10 mouse cellular contexts compared by ENCODE assay signal in genomic region chr14:54228501-54228900, GRCm38 (mm10). TPM values are rescaled to one million over a fixed set of nuclear protein-coding genes. Genes with fewer than 3 reads are reported as not detected.
DNase-seq lines count a peak whose midpoint lies in the region; ATAC-seq and TF ChIP-seq lines count a peak whose summit lies in the region.
"Had no signal": no experiment of that assay in that cellular context is flagged by ENCODE, and none has a peak within 500 bp of the region (broad histone marks: within the 10 kb centered on the region; RNA-seq: fewer than 3 reads in every experiment).

No protein-coding gene starts in this region.

- no peaks in the 10 kb centered on the region for H3K27me3 ChIP-seq in heart, embryonic 13.5 days (replicated peaks)
- H3K27me3 ChIP-seq in CH12.LX (replicated peaks): no peaks in the 10 kb centered on the region
- H3K27me3 ChIP-seq in forebrain, embryonic 14.5 days (replicated peaks; ENCODE audit: control insufficient read depth, insufficient read depth, low read length): no peaks in the 10 kb centered on the region
- no peaks in the 10 kb centered on the region for H3K27me3 ChIP-seq in liver, embryonic 14.5 days (ENCODE audit: control insufficient read depth, insufficient read depth, low read length)

- dilution Hi-C loops in CH12.LX (cut with MboI; ENCODE audit: extremely low pct_ligation_motif_present, extremely low pct_unique_long_range_greater_than_20kb, low sequenced_read_pairs): no loop called here

- DNase-seq in heart, postnatal 4 days: no peak
- DNase-seq in CH12.LX (ENCODE audit: extremely low read depth): no peak
- DNase-seq in forebrain, embryonic 14.5 days (ENCODE audit: low spot score): no peak
- DNase-seq in liver, embryonic 14.5 days (ENCODE audit: low read depth in 3 of 3, low spot score in 3 of 3): no peak
- no peak for DNase-seq in ovary, adult 18-20 months (ENCODE audit: low spot score)
- no peak for DNase-seq in kidney, adult 8-10 months
- no peak for DNase-seq in left cerebral cortex, adult 9 months (ENCODE audit: low spot score in 2 of 2)

- TF ChIP-seq CTCF in CH12.LX (conservative IDR thresholded peaks at IDR 0.05 in 1 of 2, IDR thresholded peaks at IDR 0.05 in 1 of 2; ENCODE audit: low read depth in 2 of 2, low read length in 2 of 2): no peak
- no peak for TF ChIP-seq CTCF in liver, embryonic 14.5 days (IDR thresholded peaks at IDR 0.05; ENCODE audit: low read depth)

- peaks cover 68% of the 10 kb centered on the region for H3K4me1 ChIP-seq in heart, embryonic 13.5 days
- H3K4me1 ChIP-seq in CH12.LX (ENCODE audit: control insufficient read depth in 1 of 2, insufficient read depth in 2 of 2): peaks cover 29 to 91% of the 10 kb centered on the region in 2 experiments
- peaks cover 14% of the 10 kb centered on the region for H3K4me1 ChIP-seq in forebrain, embryonic 14.5 days (ENCODE audit: control insufficient read depth, insufficient read depth, low read length)
- peaks cover 10 to 37% of the 10 kb centered on the region in 2 experiments for H3K4me1 ChIP-seq in liver, embryonic 14.5 days (replicated peaks; ENCODE audit: control insufficient read depth in 2 of 2, insufficient read depth in 2 of 2, low read length in 1 of 2)

- H3K4me2 ChIP-seq in heart, embryonic 13.5 days: peak overlapping the region; percentile 70
- H3K4me2 ChIP-seq in CH12.LX (ENCODE audit: insufficient read depth, low read depth, poor library complexity, severe bottlenecking): peak overlapping the region; percentile 85
- peak overlapping the region; percentile 62 for H3K4me2 ChIP-seq in forebrain, embryonic 14.5 days (ENCODE audit: low read length)
- H3K4me2 ChIP-seq in liver, embryonic 14.5 days (ENCODE audit: low read depth): peak overlapping the region; percentile 82

- no peak for TF ChIP-seq POLR2A in CH12.LX (IDR thresholded peaks at IDR 0.05; ENCODE audit: low read depth, low read length)

- no peak for ATAC-seq in heart, embryonic 13.5 days (ENCODE audit: extremely low read depth, insufficient number of reproducible peaks, low FRiP score, low TSS enrichment)
- ATAC-seq in forebrain, embryonic 14.5 days: peak; percentile 30
- ATAC-seq in liver, embryonic 14.5 days (ENCODE audit: insufficient read depth): no peak

- H3K27ac ChIP-seq in heart, embryonic 13.5 days (replicated peaks): no peak overlapping the region
- peak overlapping the region; percentile 85 for H3K27ac ChIP-seq in CH12.LX (ENCODE audit: insufficient read depth, low read depth)
- H3K27ac ChIP-seq in forebrain, embryonic 14.5 days (ENCODE audit: low read depth, low read length): peak overlapping the region; percentile 75
- H3K27ac ChIP-seq in liver, embryonic 14.5 days: no peak overlapping the region

- no peak for TF ChIP-seq RAD21 in CH12.LX (IDR thresholded peaks at IDR 0.05; ENCODE audit: low read depth, low read length)

- H3K79me2 ChIP-seq in CH12.LX (replicated peaks; ENCODE audit: control insufficient read depth, extremely low read depth, insufficient read depth, poor library complexity, severe bottlenecking): no peaks in the 10 kb centered on the region

- H3K36me3 ChIP-seq in heart, embryonic 13.5 days: no peaks in the 10 kb centered on the region
- H3K36me3 ChIP-seq in CH12.LX (replicated peaks in 1 of 2; ENCODE audit: control insufficient read depth in 1 of 2, insufficient read depth in 1 of 2, low read length in 1 of 2): no peaks in the 10 kb centered on the region
- H3K36me3 ChIP-seq in forebrain, embryonic 14.5 days (ENCODE audit: control insufficient read depth, insufficient read depth, low read length): no peaks in the 10 kb centered on the region
- H3K36me3 ChIP-seq in liver, embryonic 14.5 days (replicated peaks; ENCODE audit: control insufficient read depth, insufficient read depth, low read depth): no peaks in the 10 kb centered on the region

- H3K9ac ChIP-seq in heart, embryonic 13.5 days: peak overlapping the region; percentile 69
- peak overlapping the region; percentile 16 for H3K9ac ChIP-seq in CH12.LX (ENCODE audit: insufficient read depth, low read depth)
- H3K9ac ChIP-seq in forebrain, embryonic 14.5 days (ENCODE audit: low read length): peak overlapping the region; percentile 68
- H3K9ac ChIP-seq in liver, embryonic 14.5 days (replicated peaks): no peak overlapping the region

- 18% methylated on average over 7 of the region's 7 CpGs for WGBS in heart, embryonic 13.5 days
- 6% methylated on average over 7 of the region's 7 CpGs for WGBS in forebrain, embryonic 14.5 days
- WGBS in liver, embryonic 14.5 days (ENCODE audit: insufficient replicate concordance): 26% methylated on average over 7 of the region's 7 CpGs

- in situ Hi-C loops in CH12.LX (cut with MboI; ENCODE audit: low pct_ligation_motif_present, low pct_unique_long_range_greater_than_20kb, low sequenced_read_pairs): loop anchor here (5.0 kb wide), 1 partner anchor 161 kb away; no protein-coding TSS in a partner anchor

- H3K4me3 ChIP-seq in heart, embryonic 13.5 days: peak overlapping the region; percentile 46
- peak overlapping the region in 1 of 3 experiments; percentile 23 for H3K4me3 ChIP-seq in CH12.LX (replicated peaks in 1 of 3; ENCODE audit: low read depth in 2 of 3, low read length in 2 of 3, poor library complexity in 1 of 3)
- H3K4me3 ChIP-seq in forebrain, embryonic 14.5 days (ENCODE audit: low read depth, low read length): peak overlapping the region; percentile 24
- H3K4me3 ChIP-seq in liver, embryonic 14.5 days (ENCODE audit: insufficient read depth in 1 of 2, low read depth in 2 of 2, low read length in 2 of 2): no peak overlapping the region

- no peak for TF ChIP-seq EP300 in CH12.LX (IDR thresholded peaks at IDR 0.05; ENCODE audit: low read length)
- no peak for TF ChIP-seq EP300 in liver, embryonic 14.5 days (IDR thresholded peaks at IDR 0.05; ENCODE audit: low read depth)

- no peaks in the 10 kb centered on the region for H3K9me3 ChIP-seq in heart, embryonic 13.5 days
- H3K9me3 ChIP-seq in CH12.LX (replicated peaks; ENCODE audit: low read length): no peaks in the 10 kb centered on the region
- no peaks in the 10 kb centered on the region for H3K9me3 ChIP-seq in forebrain, embryonic 14.5 days (replicated peaks; ENCODE audit: control insufficient read depth, low read length)
- no peaks in the 10 kb centered on the region for H3K9me3 ChIP-seq in liver, embryonic 14.5 days (ENCODE audit: control insufficient read depth, low read length)

TF ChIP-seq in CH12.LX, 34 proteins besides CTCF, POLR2A, EP300 and RAD21:
- TF ChIP-seq MAZ (IDR thresholded peaks at IDR 0.05; ENCODE audit: low read depth, low read length) (no peak), TCF12 (IDR thresholded peaks at IDR 0.05; ENCODE audit: low read depth, low read length) (no peak), RCOR1 (conservative IDR thresholded peaks at IDR 0.05; ENCODE audit: low read depth, low read length) (no peak), ZMIZ1 (IDR thresholded peaks at IDR 0.05; ENCODE audit: low read depth, low read length) (no peak), USF1 (IDR thresholded peaks at IDR 0.05; ENCODE audit: low read depth, low read length) (no peak), JUND (conservative IDR thresholded peaks at IDR 0.05; ENCODE audit: low read depth, low read length) (no peak), GABPA (IDR thresholded peaks at IDR 0.05; ENCODE audit: insufficient replicate concordance, low read depth, low read length) (no peak)

RNA-seq across cellular contexts. Expression of gene Dad1, which starts 25.4 kb away (rescaled TPM):
- 391 and 412 TPM in 2 replicates for polyA plus RNA-seq in heart, embryonic 13.5 days (2015; fragmentation: Nextera tagmentation; extraction: Ambion mirVana)
- total RNA-seq in heart, postnatal 4 days (2021): 100 to 1,000 TPM; 132 to 145 TPM
- 161 and 196 TPM in 2 replicates for total RNA-seq in CH12.LX (2012; rRNA removed)
- total RNA-seq in CH12.LX (2014; rRNA removed): 192 and 279 TPM in 2 replicates
- 213 and 287 TPM in 2 replicates for polyA plus RNA-seq in CH12.LX (2012; ENCODE audit: insufficient read length, low read depth)
- 310 and 372 TPM in 2 replicates for polyA plus RNA-seq in forebrain, embryonic 14.5 days (2014; fragmentation: Nextera tagmentation; extraction: Ambion mirVana)
- 133 and 145 TPM in 2 replicates for polyA plus RNA-seq in liver, embryonic 14.5 days (2012; rRNA removed)
- 221 and 224 TPM in 2 replicates for polyA plus RNA-seq in liver, embryonic 14.5 days (2014; fragmentation: Nextera tagmentation; extraction: Ambion mirVana)

RNA-seq across cellular contexts. Expression of gene Abhd4, which starts 25.5 kb away (rescaled TPM):
- polyA plus RNA-seq in heart, embryonic 13.5 days (2015; fragmentation: Nextera tagmentation; extraction: Ambion mirVana): 85.8 and 87.0 TPM in 2 replicates
- 10 to 100 TPM; 65.0 to 65.1 TPM for total RNA-seq in heart, postnatal 4 days (2021)
- total RNA-seq in CH12.LX (2012; rRNA removed) (13.4 and 19.8 TPM in 2 replicates), CH12.LX (2014; rRNA removed) (13.4 and 15.9 TPM in 2 replicates)
- 22.0 and 23.0 TPM in 2 replicates for polyA plus RNA-seq in CH12.LX (2012; ENCODE audit: insufficient read length, low read depth)
- 61.7 and 63.6 TPM in 2 replicates for polyA plus RNA-seq in forebrain, embryonic 14.5 days (2014; fragmentation: Nextera tagmentation; extraction: Ambion mirVana)
- polyA plus RNA-seq in liver, embryonic 14.5 days (2012; rRNA removed): 5.9 and 6.1 TPM in 2 replicates
- 14.9 and 18.3 TPM in 2 replicates for polyA plus RNA-seq in liver, embryonic 14.5 days (2014; fragmentation: Nextera tagmentation; extraction: Ambion mirVana)

RNA-seq across cellular contexts. Expression of gene Olfr49, which starts 56.2 kb away (rescaled TPM):
- polyA plus RNA-seq in heart, embryonic 13.5 days (2015; fragmentation: Nextera tagmentation; extraction: Ambion mirVana): not detected in 2 replicates
- not detected for total RNA-seq in heart, postnatal 4 days (2021)
- total RNA-seq in CH12.LX (2012; rRNA removed) (not detected in 2 replicates), CH12.LX (2014; rRNA removed) (not detected in 2 replicates)
- 0.07 TPM in 2 replicates for polyA plus RNA-seq in CH12.LX (2012; ENCODE audit: insufficient read length, low read depth)
- polyA plus RNA-seq in forebrain, embryonic 14.5 days (2014; fragmentation: Nextera tagmentation; extraction: Ambion mirVana): not detected in 2 replicates
- not detected in 2 replicates for polyA plus RNA-seq in liver, embryonic 14.5 days (2012; rRNA removed)
- polyA plus RNA-seq in liver, embryonic 14.5 days (2014; fragmentation: Nextera tagmentation; extraction: Ambion mirVana): not detected in 2 replicates
- total RNA-seq: granulocyte monocyte progenitor cell, adult 5-6 weeks had no signal
- polyA plus RNA-seq: brain, embryonic 14.5 days had no signal

Comparison
In these comparisons a context has a peak if more than half of its experiments do, and no peak if none do; other contexts are left out.
1. H3K27ac ChIP-seq: peak in CH12.LX (single experiment) and forebrain, embryonic 14.5 days (single experiment); none in heart, embryonic 13.5 days (single experiment) and liver, embryonic 14.5 days (single experiment).
2. H3K4me3 ChIP-seq: peak in heart, embryonic 13.5 days (single experiment) and forebrain, embryonic 14.5 days (single experiment); none in liver, embryonic 14.5 days (0 of 2).
3. Peak in every context shown above with its lines, with median percentiles within 50 percentile points of each other: H3K4me2 ChIP-seq.